Mouse (Mus musculus): Measurements from ENCODE around the gene Armc12. TPM values are rescaled to one million over a fixed set of nuclear protein-coding genes. Genes with fewer than 3 reads are reported as not detected.

The Armc12 gene
- polyA plus RNA-seq, 1 experiment from 2014 or later: not detected

- Histone ChIP-seq H3K4me3 (replicated peaks; ENCODE audit: low read depth, low read length) (no peak overlapping the region), H3K4me2 (ENCODE audit: low read length) (no peak overlapping the region), H3K27me3 (ENCODE audit: insufficient read depth, low read length) (no peaks in the 10 kb centered on the region), H3K36me3 (ENCODE audit: insufficient read depth, low read length) (no peaks in the 10 kb centered on the region), H3K4me1 (replicated peaks; ENCODE audit: insufficient read depth, low read length) (0 out of 2 replicates have a peak, but pooled peaks cover 11% of the 10 kb centered on the region), H3K9me3 (replicated peaks; ENCODE audit: low read length) (no peaks in the 10 kb centered on the region), H3K27ac (no peak overlapping the region), H3K9ac (ENCODE audit: low read depth, low read length) (no peak overlapping the region)
- no peak for TF ChIP-seq CTCF (IDR thresholded peaks at IDR 0.05; ENCODE audit: low read depth)
- 55% methylated on average over 6 of the region's 6 CpGs for WGBS
- DNase-seq (ENCODE audit: low spot score): no peak
- ATAC-seq (replicated peaks; ENCODE audit: low FRiP score, low read depth): no peak
Observed at GRCm38 (mm10) chr17:28504182-28504581, 26.4 kb upstream of the Armc12 start.

- no peak for ATAC-seq (replicated peaks; ENCODE audit: low FRiP score, low read depth)
- WGBS: 96% methylated on average over 4 of the region's 4 CpGs
- no peaks in the 10 kb centered on the region for H3K9me3 ChIP-seq (replicated peaks; ENCODE audit: low read length)
- no peaks in the 10 kb centered on the region for H3K27me3 ChIP-seq (ENCODE audit: insufficient read depth, low read length)
- H3K4me3 ChIP-seq (replicated peaks; ENCODE audit: low read depth, low read length): no peak overlapping the region
- no peak overlapping the region for H3K9ac ChIP-seq (ENCODE audit: low read depth, low read length)
- TF ChIP-seq CTCF (IDR thresholded peaks at IDR 0.05; ENCODE audit: low read depth): no peak
- no peak for DNase-seq (ENCODE audit: low spot score)
- H3K36me3 ChIP-seq (ENCODE audit: insufficient read depth, low read length): no peaks in the 10 kb centered on the region
- H3K27ac ChIP-seq: no peak overlapping the region
- H3K4me2 ChIP-seq (ENCODE audit: low read length): no peak overlapping the region
- H3K4me1 ChIP-seq (replicated peaks; ENCODE audit: insufficient read depth, low read length): peaks cover 14% of the 10 kb centered on the region
Observed at GRCm38 (mm10) chr17:28505591-28505990, 25.0 kb upstream of the Armc12 start.

- H3K4me2 ChIP-seq (ENCODE audit: low read length): no peak overlapping the region
- peaks cover 19% of the 10 kb centered on the region for H3K4me1 ChIP-seq (replicated peaks; ENCODE audit: insufficient read depth, low read length)
- no peak for TF ChIP-seq CTCF (IDR thresholded peaks at IDR 0.05; ENCODE audit: low read depth)
- H3K9ac ChIP-seq (ENCODE audit: low read depth, low read length): 0 out of 2 replicates have a peak overlapping the region, but pooled peaks have one; percentile 8
- WGBS: 11% methylated on average over 5 of the region's 5 CpGs
- no peaks in the 10 kb centered on the region for H3K36me3 ChIP-seq (ENCODE audit: insufficient read depth, low read length)
- no peak overlapping the region for H3K4me3 ChIP-seq (replicated peaks; ENCODE audit: low read depth, low read length)
- H3K27me3 ChIP-seq (ENCODE audit: insufficient read depth, low read length): no peaks in the 10 kb centered on the region
- DNase-seq (ENCODE audit: low spot score) (no peak), ATAC-seq (replicated peaks; ENCODE audit: low FRiP score, low read depth) (no peak)
- H3K27ac ChIP-seq: no peak overlapping the region
- H3K9me3 ChIP-seq (replicated peaks; ENCODE audit: low read length): no peaks in the 10 kb centered on the region
Observed at GRCm38 (mm10) chr17:28506895-28507294, 23.7 kb upstream of the Armc12 start.

GRCm38 (mm10) chr17:28507496-28507895 lies 23.1 kb upstream of the Armc12 start:
- no peaks in the 10 kb centered on the region for H3K36me3 ChIP-seq (ENCODE audit: insufficient read depth, low read length)
- no peak overlapping the region for H3K4me3 ChIP-seq (replicated peaks; ENCODE audit: low read depth, low read length)
- DNase-seq (ENCODE audit: low spot score) (no peak), ATAC-seq (replicated peaks; ENCODE audit: low FRiP score, low read depth) (no peak)
- 43% methylated on average over 5 of the region's 5 CpGs for WGBS
- H3K9ac ChIP-seq (ENCODE audit: low read depth, low read length): 0 out of 2 replicates have a peak overlapping the region, but pooled peaks have one; percentile 8
- no peaks in the 10 kb centered on the region for H3K9me3 ChIP-seq (replicated peaks; ENCODE audit: low read length)
- TF ChIP-seq CTCF (IDR thresholded peaks at IDR 0.05; ENCODE audit: low read depth): no peak
- H3K27me3 ChIP-seq (ENCODE audit: insufficient read depth, low read length): no peaks in the 10 kb centered on the region
- no peak overlapping the region for H3K4me2 ChIP-seq (ENCODE audit: low read length)
- H3K4me1 ChIP-seq (replicated peaks; ENCODE audit: insufficient read depth, low read length): peaks cover 24% of the 10 kb centered on the region
- H3K27ac ChIP-seq: no peak overlapping the region

- Histone ChIP-seq H3K27me3 (ENCODE audit: insufficient read depth, low read length) (no peaks in the 10 kb centered on the region), H3K4me2 (ENCODE audit: low read length) (peak overlapping the region; percentile 42), H3K9ac (ENCODE audit: low read depth, low read length) (peak overlapping the region; percentile 32; the same call in 1 of the 2 replicates), H3K4me3 (replicated peaks; ENCODE audit: low read depth, low read length) (0 out of 2 replicates have a peak overlapping the region, but pooled peaks have one; percentile 9), H3K27ac (no peak overlapping the region), H3K36me3 (ENCODE audit: insufficient read depth, low read length) (no peaks in the 10 kb centered on the region), H3K9me3 (replicated peaks; ENCODE audit: low read length) (no peaks in the 10 kb centered on the region), H3K4me1 (replicated peaks; ENCODE audit: insufficient read depth, low read length) (peaks cover 36% of the 10 kb centered on the region)
- TF ChIP-seq CTCF (IDR thresholded peaks at IDR 0.05; ENCODE audit: low read depth): no peak
- DNase-seq (ENCODE audit: low spot score) (peak; percentile 67), ATAC-seq (replicated peaks; ENCODE audit: low FRiP score, low read depth) (no peak)
- 6% methylated on average over 27 of the region's 28 CpGs for WGBS
Observed at GRCm38 (mm10) chr17:28510445-28511342, 19.9 kb upstream of the Armc12 start.

GRCm38 (mm10) chr17:28511616-28512541 lies 18.7 kb upstream of the Armc12 start:
- no peaks in the 10 kb centered on the region for H3K27me3 ChIP-seq (ENCODE audit: insufficient read depth, low read length)
- ATAC-seq (replicated peaks; ENCODE audit: low FRiP score, low read depth) (no peak), DNase-seq (ENCODE audit: low spot score) (no peak)
- no peaks in the 10 kb centered on the region for H3K9me3 ChIP-seq (replicated peaks; ENCODE audit: low read length)
- H3K4me2 ChIP-seq (ENCODE audit: low read length): no peak overlapping the region
- TF ChIP-seq CTCF (IDR thresholded peaks at IDR 0.05; ENCODE audit: low read depth): no peak
- H3K36me3 ChIP-seq (ENCODE audit: insufficient read depth, low read length): no peaks in the 10 kb centered on the region
- peaks cover 40% of the 10 kb centered on the region for H3K4me1 ChIP-seq (replicated peaks; ENCODE audit: insufficient read depth, low read length)
- 33% methylated on average over 9 of the region's 9 CpGs for WGBS
- peak overlapping the region; percentile 85 for H3K27ac ChIP-seq
- H3K9ac ChIP-seq (ENCODE audit: low read depth, low read length): peak overlapping the region; percentile 24; the same call in 1 of the 2 replicates
- no peak overlapping the region for H3K4me3 ChIP-seq (replicated peaks; ENCODE audit: low read depth, low read length)

Measured in kidney, postnatal 0 days (tissue).